Mouse (Mus musculus) CD4-positive naive resting alpha-beta T cell, adult 57 days (primary cell): Measurements from ENCODE around the gene Agxt2. TPM values are rescaled to one million over a fixed set of nuclear protein-coding genes. Genes with fewer than 3 reads are reported as not detected.

ENCODE experiments used
- total RNA-seq: library from RNA; stranded (reverse); gene quantifications from one replicate; pipeline ENCODE4 v1.2.4, GENCODE M21; 2023

Gene Agxt2
- not detected for total RNA-seq

GRCm38 (mm10) chr15:10358039-10358948 lies at the start of gene Agxt2:
Agxt2 (plus strand) TSS chr15:10358532.

DNA sequence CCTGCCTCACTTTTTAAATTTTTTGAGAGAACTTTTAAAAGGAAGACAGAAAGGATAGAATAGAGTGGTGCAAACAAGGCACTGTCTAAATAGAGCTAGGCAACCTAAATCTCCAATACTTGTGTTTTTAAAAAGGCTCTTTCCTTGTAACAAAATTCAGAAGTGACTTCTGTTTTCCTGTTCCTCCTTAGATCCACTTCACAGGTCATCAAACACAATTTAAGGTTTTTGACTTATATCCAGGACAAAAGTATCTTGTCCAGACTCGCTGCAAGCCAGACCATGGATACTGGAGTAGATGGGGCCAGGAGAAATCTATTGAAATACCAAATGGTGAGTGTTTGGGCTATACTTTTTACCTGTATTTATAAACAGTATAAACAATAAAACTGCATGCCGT lies 33.3 kb upstream of the Agxt2 start, which contains the start of gene Gm21973:
Gene Gm21973 (plus strand): TSS at position 301 of the 400 bp plus-strand sequence.

Other genes with a start within 250 kb of the Agxt2 start
- 0.92 TPM for gene Prlr, start 181.3 kb upstream of the Agxt2 start, total RNA-seq
- not detected for gene Gm21973, start 33.2 kb upstream of the Agxt2 start, total RNA-seq
- 39.6 TPM for gene Dnajc21, start 112.0 kb downstream of the Agxt2 start, total RNA-seq
- 44.1 TPM for gene Brix1, start 127.4 kb downstream of the Agxt2 start, total RNA-seq
- 33.1 TPM for gene Rad1, start 127.5 kb downstream of the Agxt2 start, total RNA-seq
- not detected for gene Ttc23l, start 200.1 kb downstream of the Agxt2 start, total RNA-seq